Mouse (Mus musculus) olfactory bulb, adult 2 months (tissue): ENCODE results near the gene Dhrs11.

ENCODE experiments used
- CTCF ChIP-seq: fragments of 200-500 bp; IDR thresholded peaks from 2 replicates; pipeline ENCODE4 v1.5.1; 2012; ENCODE audit warnings: low read depth, mild to moderate bottlenecking, low read length, moderate library complexity; ENCODE audit not compliant: insufficient read depth
- POLR2A ChIP-seq: fragments of 200-500 bp; IDR thresholded peaks from 2 replicates; pipeline ENCODE4 v1.6.1; 2012; ENCODE audit warnings: mild to moderate bottlenecking, low read depth, low read length, moderate library complexity; ENCODE audit not compliant: insufficient read depth

DNA sequence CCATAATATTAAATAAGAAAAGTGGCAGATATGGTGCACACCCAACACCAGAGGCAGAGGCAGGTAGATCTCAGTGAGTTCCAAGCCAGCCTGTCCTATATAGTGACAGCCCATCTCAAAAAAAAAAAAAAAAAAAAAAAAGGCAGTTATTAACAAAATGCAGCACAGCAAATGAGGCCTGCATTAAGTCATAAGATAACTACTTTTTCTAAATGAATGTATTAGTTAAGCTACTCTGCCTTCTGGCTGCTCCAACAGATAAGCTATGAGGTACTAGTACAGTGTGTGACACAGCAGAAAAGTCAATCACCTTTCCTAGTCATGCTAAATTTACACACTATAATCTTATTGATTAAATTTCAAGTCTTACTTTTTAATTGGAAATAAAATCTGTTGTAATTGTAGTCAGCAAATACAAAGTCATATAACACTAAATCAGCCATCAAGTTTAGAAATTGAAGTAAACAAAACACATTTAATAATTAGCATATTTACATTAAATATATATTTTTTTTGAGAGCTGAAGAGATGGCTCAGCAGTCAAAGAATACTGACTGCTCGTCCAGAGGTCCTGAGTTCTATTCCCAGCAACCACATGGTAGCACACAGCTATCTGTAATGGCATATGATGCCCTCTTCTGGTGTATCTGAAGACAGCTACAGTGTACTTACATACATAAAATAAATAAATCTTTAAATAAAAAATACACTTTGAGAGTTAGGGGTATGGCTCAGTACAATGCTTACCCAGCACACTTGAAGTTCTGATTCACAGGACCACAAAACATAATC is 44.4 kb upstream of the Dhrs11 start:
- TF ChIP-seq CTCF (no peak), POLR2A (no peak)
